Mouse (Mus musculus) heart, adult 2 months (tissue): ENCODE data around the gene Tnnt1.

Source experiments
- CTCF ChIP-seq: fragments of 200-600 bp; IDR thresholded peaks from 2 replicates; pipeline ENCODE4 v1.8.1; 2022; ENCODE audit warnings: antibody characterized with exemption, mild to moderate bottlenecking, moderate library complexity
- EP300 ChIP-seq: fragments of 200-500 bp; IDR thresholded peaks from 2 replicates; pipeline ENCODE4 v1.6.1; 2011; ENCODE audit warnings: low read depth, low read length, control low read depth; ENCODE audit not compliant: insufficient read depth
- POLR2A ChIP-seq: fragments of 200-500 bp; IDR thresholded peaks from 2 replicates; pipeline ENCODE4 v1.6.1; 2011; ENCODE audit warnings: mild to moderate bottlenecking, low read depth, low read length, control low read depth; ENCODE audit not compliant: insufficient read depth

DNA sequence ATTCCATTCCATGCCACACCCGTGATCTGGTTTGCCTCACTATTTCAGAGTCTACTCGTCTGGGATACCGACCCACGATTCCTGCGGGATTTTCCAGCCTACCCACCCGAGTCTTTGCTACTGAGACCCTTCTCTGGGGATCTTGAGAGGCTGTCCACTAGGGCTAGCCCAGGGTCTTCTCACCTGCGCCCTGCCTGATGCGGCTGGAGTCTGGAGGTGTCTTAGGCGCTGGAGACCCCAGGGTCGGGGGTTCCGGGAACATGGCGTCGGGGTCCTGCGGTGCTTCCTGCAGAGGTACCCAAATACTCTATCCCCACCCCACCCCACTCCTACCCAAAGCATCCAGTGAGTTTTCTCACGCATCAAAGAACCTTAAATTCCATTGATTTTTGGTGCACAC, 29.9 kb upstream of the Tnnt1 start:
- TF ChIP-seq CTCF (no peak), POLR2A (no peak), EP300 (no peak)
